Mouse (Mus musculus): ENCODE data around the gene Msh5.

GRCm38 (mm10) chr17:35016376-35016775 lies 30.2 kb downstream of the Msh5 start, which contains the start of gene Vwa7:
- no peak for TF ChIP-seq ZC3H11A (IDR thresholded peaks at IDR 0.05; ENCODE audit: borderline replicate concordance, low read depth, low read length)
- TF ChIP-seq MAFK (IDR thresholded peaks at IDR 0.05; ENCODE audit: insufficient read depth, low read depth, low read length): no peak
